Mouse (Mus musculus): ENCODE measurements around the gene Gm13283. TPM values are rescaled to one million over a fixed set of nuclear protein-coding genes. Genes with fewer than 3 reads are reported as not detected.

Gene Gm13283
- total RNA-seq, 2 experiments from 2014 or later: not detected

Other genes with a start within 250 kb of the Gm13283 start
- not detected for gene Ifnb1, start 237.3 kb upstream of the Gm13283 start, total RNA-seq (2021)
- not detected for gene Ifna15, start 201.9 kb upstream of the Gm13283 start, total RNA-seq (2021)
- gene Ifna14, start 188.3 kb upstream of the Gm13283 start, total RNA-seq (2021): not detected
- not detected for gene Ifna9, start 167.7 kb upstream of the Gm13283 start, total RNA-seq (2021)
- gene Ifna12, start 156.7 kb upstream of the Gm13283 start, total RNA-seq (2021): not detected
- not detected for gene C87499, start 125.7 kb upstream of the Gm13283 start, total RNA-seq (2021)
- not detected for gene Ifna13, start 115.7 kb upstream of the Gm13283 start, total RNA-seq (2021)
- gene Ifna16, start 83.2 kb upstream of the Gm13283 start, total RNA-seq (2021): not detected
- gene Ifna2, start 76.2 kb upstream of the Gm13283 start, total RNA-seq (2021): not detected
- not detected for gene Ifnab, start 68.8 kb upstream of the Gm13283 start, total RNA-seq (2021)
- 1 to 10 TPM; 1.2 to 1.3 TPM for gene Gm26566, start 38.3 kb upstream of the Gm13283 start, total RNA-seq (2021)
- gene Klhl9, start 37.7 kb upstream of the Gm13283 start, total RNA-seq (2021): 100 to 1,000 TPM; 102 to 104 TPM
- not detected for gene Gm13271, start 5.3 kb upstream of the Gm13283 start, total RNA-seq (2021)
- not detected for gene Gm13290, start 13.7 kb downstream of the Gm13283 start, total RNA-seq (2021)
- gene Gm13289, start 16.8 kb downstream of the Gm13283 start, total RNA-seq (2021): not detected
- gene Gm13272, start 19.7 kb downstream of the Gm13283 start, total RNA-seq (2021): not detected
- gene Ifnz, start 22.0 kb downstream of the Gm13283 start, total RNA-seq (2021): not detected
- gene Gm13276, start 25.6 kb downstream of the Gm13283 start, total RNA-seq (2021): not detected
- not detected for gene Gm13277, start 28.5 kb downstream of the Gm13283 start, total RNA-seq (2021)
- not detected for gene Gm13278, start 31.4 kb downstream of the Gm13283 start, total RNA-seq (2021)
- gene Gm13275, start 34.4 kb downstream of the Gm13283 start, total RNA-seq (2021): not detected
- not detected for gene Gm13279, start 37.3 kb downstream of the Gm13283 start, total RNA-seq (2021)
- not detected for gene Gm13285, start 39.5 kb downstream of the Gm13283 start, total RNA-seq (2021)
- gene Gm13287, start 43.1 kb downstream of the Gm13283 start, total RNA-seq (2021): not detected
- not detected for gene Gm13288, start 45.4 kb downstream of the Gm13283 start, total RNA-seq (2021)
- gene Ifna7, start 56.1 kb downstream of the Gm13283 start, total RNA-seq (2021): not detected
- gene Ifna11, start 59.8 kb downstream of the Gm13283 start, total RNA-seq (2021): not detected
- not detected for gene Ifna6, start 67.3 kb downstream of the Gm13283 start, total RNA-seq (2021)
- gene Ifna5, start 75.4 kb downstream of the Gm13283 start, total RNA-seq (2021): not detected
- gene Ifna4, start 81.7 kb downstream of the Gm13283 start, total RNA-seq (2021): not detected
- gene Ifna1, start 90.0 kb downstream of the Gm13283 start, total RNA-seq (2021): not detected
- not detected for gene Ifne, start 120.1 kb downstream of the Gm13283 start, total RNA-seq (2021)

All from layer of hippocampus, postnatal 10 days (tissue).